Mouse (Mus musculus) layer of hippocampus, adult 9-11 months (tissue): ENCODE results near the gene Rbms1.

Experiments used
- DNase-seq: peaks from one replicate; pipeline ENCODE4 v3.0.0; 2022

Rbms1 gene

GRCm38 (mm10) chr2:60877543-60878386, 85.2 kb downstream of the Rbms1 start:
- no peak for DNase-seq

DNA sequence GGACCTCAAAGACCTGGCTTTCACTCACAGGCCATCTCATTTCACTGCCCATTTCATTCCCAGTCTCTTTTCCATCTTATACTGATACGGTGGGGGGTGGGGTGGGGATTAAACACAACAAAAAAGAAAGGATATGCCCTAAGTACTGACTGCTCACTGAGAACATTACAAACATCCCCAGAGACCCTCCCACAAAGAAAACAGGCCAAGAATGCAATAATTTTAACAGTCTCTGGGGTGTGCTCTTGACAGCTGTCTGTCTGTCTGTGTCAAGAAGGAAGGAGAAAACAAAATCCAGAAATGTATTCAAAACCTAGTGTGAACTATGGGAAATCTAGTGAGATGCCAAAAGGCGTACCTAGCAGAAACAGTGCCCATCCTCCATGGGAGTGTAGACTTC, 86.1 kb downstream of the Rbms1 start:
- no peak for DNase-seq

GRCm38 (mm10) chr2:60872095-60872811, 90.7 kb downstream of the Rbms1 start:
- DNase-seq, result no peak

DNA sequence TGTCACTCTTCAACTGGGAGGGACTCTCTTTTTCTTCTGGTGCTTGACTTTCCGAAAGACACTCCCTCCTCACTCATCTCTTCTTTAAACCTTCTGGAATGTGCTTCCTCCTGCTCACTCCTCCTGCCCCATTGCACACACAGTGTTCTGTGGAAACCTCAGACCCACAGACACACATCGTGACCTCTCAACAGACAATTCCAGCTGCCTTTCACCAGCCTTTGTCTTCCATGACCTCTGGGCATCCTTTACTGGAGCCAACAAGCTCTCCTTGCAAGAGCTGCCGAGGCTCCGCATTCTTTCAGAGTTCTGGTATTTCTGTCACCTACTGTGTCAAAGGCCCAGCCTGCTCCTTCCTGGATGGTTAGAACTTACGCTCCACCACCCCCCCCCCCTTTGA, 92.0 kb downstream of the Rbms1 start:
- DNase-seq, result no peak

DNA sequence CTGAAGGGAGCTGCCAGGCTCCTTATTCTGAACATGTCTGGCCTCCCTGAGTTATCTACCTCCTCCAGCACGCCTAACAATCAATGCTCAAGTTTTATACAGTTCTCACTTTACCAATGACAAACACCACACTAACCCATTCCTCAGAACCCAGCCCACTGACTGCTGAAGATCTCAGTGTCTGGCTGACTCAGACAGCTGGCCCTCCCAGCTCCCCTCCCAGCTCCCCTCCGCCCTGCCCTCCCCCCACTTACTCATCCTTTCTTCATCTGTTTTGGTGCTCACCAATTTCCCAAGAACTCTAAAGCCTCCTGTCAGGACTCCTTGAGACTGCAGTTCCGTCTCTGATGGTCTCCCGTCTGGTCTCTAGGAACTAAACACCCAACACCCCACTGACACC, 92.5 kb downstream of the Rbms1 start:
- no peak for DNase-seq

GRCm38 (mm10) chr2:60869001-60869743, 93.8 kb downstream of the Rbms1 start:
- no peak for DNase-seq

- no peak for DNase-seq
Observed at GRCm38 (mm10) chr2:60868060-60868662, 94.8 kb downstream of the Rbms1 start.

GRCm38 (mm10) chr2:60867304-60867703, 95.7 kb downstream of the Rbms1 start:
- DNase-seq, result no peak

GRCm38 (mm10) chr2:60865869-60866268, 97.1 kb downstream of the Rbms1 start:
- no peak for DNase-seq

DNA sequence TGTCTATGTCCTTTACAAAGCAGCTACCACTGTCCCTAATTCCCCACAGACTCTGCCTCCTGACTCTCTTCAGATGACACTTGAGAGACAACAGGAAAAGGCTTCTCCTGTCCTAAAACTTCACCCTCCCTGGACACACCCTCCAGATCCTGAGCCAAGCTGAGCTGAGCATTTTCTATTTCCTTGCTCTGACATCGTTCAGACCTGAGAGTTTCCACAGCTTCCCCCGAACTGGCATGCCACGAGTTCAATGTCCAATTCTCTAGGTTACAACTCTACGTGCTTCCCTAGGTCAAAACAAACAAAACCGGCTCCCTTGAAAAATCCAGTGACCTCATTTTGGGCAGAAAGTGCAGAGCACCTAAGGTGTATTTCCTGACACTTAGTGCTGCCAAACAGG, 98.0 kb downstream of the Rbms1 start:
- DNase-seq, result no peak

DNA sequence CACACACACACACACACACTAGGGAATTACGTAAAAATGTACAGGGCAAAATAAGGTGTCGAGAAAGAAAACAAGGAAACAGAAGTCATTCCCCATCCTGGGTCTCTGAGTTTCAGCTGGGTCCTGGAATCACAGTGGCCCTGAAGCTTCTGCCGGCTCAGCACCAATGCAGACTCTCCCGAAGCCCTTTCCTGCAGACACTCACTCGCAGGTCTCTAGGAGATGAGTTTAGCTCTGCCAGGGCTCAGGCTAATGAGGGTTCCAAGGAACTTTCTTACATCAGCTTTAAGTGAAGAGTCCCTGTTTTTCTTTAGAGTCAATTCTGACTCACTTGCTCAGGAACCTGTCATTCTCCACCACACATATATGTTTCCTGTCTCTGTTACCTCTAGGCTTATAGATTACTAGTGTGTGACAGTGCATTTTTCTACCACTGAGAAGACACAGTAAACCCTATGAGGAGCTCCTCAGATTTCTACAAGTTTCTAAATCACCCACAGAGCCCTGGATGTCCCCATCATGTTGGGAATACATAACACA, 98.7 kb downstream of the Rbms1 start:
- DNase-seq, result no peak

- peak; percentile 83 for DNase-seq
Observed at GRCm38 (mm10) chr2:60863827-60864226, 99.2 kb downstream of the Rbms1 start.

DNA sequence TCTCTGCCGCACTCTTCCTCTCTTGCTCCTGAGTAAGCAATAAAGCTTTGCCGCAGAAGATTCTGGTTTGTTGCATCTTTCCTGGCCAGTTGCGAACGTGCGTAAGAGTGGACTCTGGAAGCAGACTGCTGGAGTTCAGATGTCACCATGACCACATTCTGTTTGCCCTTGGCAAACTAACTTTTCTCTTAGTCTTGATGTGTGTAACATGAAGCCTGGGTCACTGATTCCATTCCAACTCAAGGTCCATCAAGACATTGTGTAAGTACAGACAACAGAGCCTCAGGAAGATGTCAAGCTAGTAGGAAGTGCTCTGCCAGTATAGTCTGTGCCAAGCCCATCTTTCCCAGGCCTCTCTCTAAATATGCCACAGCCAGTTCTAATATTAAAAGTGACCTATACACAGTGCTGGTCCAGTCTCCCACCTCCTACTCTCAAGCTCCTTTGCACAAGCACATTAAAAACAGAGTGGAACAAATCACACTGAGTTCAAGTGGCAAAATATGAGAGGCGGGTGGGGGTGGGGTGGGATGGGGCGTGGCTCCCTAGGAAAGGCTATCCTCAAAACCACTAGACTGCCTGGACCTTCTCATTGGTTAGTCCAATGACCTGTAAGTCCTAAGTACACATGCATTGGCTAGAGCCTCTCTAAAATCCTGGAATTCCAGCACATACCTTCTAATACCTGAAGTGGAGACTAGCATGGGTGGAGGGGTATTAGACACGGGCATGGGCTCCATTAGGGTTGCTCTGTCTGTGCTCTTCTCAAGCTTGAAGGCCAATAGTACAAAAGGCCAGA, 99.9 kb downstream of the Rbms1 start:
- DNase-seq, result no peak

DNA sequence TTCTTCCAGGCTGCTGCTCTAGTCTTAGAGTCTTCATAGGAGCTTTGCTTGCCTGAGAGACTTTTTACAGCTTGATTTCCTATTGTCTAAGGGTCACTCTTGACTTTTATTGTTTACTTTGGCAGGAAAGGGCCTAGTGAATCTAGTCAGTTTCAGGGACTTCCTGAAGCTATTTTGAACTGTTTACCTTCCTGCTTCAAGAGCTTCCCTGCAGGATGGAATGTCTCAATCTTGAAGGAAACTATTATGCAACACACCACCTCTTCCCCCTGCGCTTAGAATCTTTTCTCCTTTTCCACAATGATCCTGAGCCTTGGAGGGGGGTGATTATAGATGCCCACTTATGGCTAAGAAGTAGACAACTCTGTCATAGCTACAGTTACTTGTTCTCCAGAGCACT, 104.9 kb downstream of the Rbms1 start:
- no peak for DNase-seq

DNA sequence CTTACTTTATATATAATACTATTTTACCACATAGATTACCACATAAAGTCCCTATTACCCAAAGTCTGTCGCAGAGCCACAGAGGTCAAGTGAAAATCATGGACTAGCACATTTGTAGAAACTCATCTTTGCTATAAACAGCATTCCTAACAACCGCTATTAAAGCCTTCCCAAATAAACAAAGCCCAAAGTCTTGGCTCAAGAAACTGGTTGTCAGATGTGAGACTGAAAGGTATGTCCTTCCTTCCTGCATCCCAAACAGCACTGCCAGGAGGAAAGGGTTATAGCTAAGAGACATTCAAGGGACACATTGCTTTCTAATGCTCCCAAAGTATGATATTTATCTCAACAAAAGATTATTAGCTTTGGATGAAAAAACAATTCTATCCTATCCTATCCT, 106.9 kb downstream of the Rbms1 start:
- no peak for DNase-seq

- peak; percentile 8 for DNase-seq
Observed at GRCm38 (mm10) chr2:60855006-60855405, 108.0 kb downstream of the Rbms1 start.

DNA sequence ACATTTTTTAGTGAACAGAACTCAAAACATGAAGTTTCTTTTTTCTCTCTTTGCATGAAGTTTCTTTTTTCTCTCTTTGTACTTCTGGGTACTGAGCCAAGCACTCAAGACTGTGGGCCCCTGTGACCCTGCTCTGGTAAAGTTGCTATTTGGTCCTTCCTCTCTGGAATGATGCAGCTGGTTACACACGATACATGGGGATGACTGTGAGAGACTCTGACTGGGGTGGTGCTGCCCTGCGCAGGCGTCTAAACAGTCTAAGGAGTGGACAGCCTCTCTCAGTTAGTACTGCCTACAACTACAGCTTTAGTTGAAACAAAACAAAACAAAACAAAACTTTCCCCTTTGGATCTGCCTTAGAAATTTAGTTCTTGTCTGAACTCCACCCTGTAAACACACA, 111.1 kb downstream of the Rbms1 start:
- DNase-seq, result no peak

DNA sequence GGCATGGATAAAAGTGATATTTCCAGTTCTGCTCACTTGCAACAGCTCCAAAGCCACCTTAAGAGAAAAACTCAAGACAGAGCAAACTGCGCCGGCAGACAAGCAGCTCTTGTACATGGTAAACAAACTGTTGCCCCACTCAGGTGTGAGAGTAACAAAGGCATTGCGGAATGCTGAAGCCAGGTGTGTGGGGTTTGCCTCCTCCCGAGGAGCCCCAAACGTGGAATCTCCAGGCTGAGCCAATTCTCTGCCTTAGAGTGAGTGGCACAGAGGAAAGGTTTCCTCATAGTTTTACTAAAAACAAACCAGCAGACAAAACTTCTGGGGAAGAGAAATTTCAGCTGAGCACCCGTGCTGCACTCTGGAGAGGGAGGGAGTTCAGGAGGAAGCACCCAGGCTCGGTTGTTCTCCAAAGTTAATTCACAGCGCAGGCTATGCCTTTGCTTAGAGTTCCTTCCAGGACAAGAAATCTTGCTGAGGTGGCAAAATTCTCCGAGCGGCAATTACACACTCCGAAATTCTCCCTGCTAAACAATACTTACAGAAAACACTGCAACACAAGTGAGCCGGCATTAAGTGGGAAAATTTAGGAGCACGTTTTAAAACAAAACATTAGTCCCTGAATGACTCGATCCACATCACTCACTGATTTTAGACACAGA, 111.8 kb downstream of the Rbms1 start:
- DNase-seq, result no peak

- no peak for DNase-seq
Observed at GRCm38 (mm10) chr2:60848478-60848877, 114.5 kb downstream of the Rbms1 start.

DNA sequence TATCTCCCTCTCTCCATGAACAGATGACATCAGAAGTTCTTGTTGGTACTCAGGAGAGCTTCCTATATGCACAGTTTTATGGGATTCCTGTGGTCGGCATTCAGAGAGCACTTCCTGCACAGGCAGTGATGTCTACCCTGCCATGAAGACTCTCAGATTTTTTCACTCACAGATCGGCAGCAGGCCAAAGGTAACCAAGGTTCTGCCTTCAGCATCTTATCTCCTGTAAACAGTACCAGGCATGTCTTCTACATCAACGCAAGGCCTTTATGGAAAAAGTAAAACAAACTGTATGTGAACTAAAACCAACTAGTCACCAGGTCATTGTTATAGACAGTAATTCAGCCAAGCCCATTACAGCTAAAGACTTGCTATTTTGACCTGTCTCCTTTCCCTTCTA, 115.0 kb downstream of the Rbms1 start:
- no peak for DNase-seq

GRCm38 (mm10) chr2:60845316-60845894, 117.6 kb downstream of the Rbms1 start:
- DNase-seq, result no peak
